Mouse (Mus musculus): Measurements from ENCODE around the gene Ppp1r9b. TPM values are rescaled to one million over a fixed set of nuclear protein-coding genes. Genes with fewer than 3 reads are reported as not detected.
A peak's percentile ranks its signal among the peaks of the same experiment; 100 is the strongest.

Gene Ppp1r9b
- polyA plus RNA-seq, 1 experiment from 2014 or later, result 19.3 TPM

GRCm38 (mm10) chr11:95001584-95002347, 10.9 kb downstream of the Ppp1r9b start:
- no peaks in the 10 kb centered on the region for H3K27me3 ChIP-seq
- no peak overlapping the region for H3K4me3 ChIP-seq
- peaks cover 63% of the 10 kb centered on the region for H3K4me1 ChIP-seq (replicated peaks)
- H3K27ac ChIP-seq (replicated peaks), result no peak overlapping the region
- H3K4me2 ChIP-seq, result no peak overlapping the region
- 86% methylated on average over 21 of the region's 21 CpGs for WGBS
- H3K9me3 ChIP-seq, result no peaks in the 10 kb centered on the region
- peaks cover 92% of the 10 kb centered on the region for H3K36me3 ChIP-seq
- H3K9ac ChIP-seq, result no peak overlapping the region
- ATAC-seq (ENCODE audit: low read depth), result no peak

DNA sequence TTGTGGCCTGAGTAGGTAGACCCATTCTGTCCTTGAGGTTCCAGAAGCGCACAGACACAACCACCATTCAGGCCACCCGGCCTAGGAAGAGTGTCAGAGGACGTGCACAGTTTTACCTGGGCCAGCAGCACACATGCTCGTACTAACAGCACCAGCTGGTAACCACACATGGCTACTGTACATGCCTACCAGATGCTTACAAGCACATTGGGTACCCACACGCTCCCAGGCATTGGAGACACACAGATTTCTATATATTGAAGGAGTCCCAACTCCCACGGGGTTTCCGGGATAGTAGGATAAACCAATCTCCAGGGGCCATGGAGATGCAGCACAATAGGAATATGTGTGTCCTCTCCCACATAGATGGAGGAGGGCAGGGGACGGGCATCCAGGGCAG, 11.9 kb downstream of the Ppp1r9b start:
- H3K4me1 ChIP-seq (replicated peaks), result peaks cover 63% of the 10 kb centered on the region
- no peaks in the 10 kb centered on the region for H3K9me3 ChIP-seq
- 95% methylated on average over 8 of the region's 8 CpGs for WGBS
- H3K36me3 ChIP-seq, result peaks cover 83% of the 10 kb centered on the region
- no peak for ATAC-seq (ENCODE audit: low read depth)
- no peaks in the 10 kb centered on the region for H3K27me3 ChIP-seq
- no peak overlapping the region for H3K4me3 ChIP-seq
- H3K4me2 ChIP-seq, result no peak overlapping the region
- H3K27ac ChIP-seq (replicated peaks), result no peak overlapping the region
- no peak overlapping the region for H3K9ac ChIP-seq

DNA sequence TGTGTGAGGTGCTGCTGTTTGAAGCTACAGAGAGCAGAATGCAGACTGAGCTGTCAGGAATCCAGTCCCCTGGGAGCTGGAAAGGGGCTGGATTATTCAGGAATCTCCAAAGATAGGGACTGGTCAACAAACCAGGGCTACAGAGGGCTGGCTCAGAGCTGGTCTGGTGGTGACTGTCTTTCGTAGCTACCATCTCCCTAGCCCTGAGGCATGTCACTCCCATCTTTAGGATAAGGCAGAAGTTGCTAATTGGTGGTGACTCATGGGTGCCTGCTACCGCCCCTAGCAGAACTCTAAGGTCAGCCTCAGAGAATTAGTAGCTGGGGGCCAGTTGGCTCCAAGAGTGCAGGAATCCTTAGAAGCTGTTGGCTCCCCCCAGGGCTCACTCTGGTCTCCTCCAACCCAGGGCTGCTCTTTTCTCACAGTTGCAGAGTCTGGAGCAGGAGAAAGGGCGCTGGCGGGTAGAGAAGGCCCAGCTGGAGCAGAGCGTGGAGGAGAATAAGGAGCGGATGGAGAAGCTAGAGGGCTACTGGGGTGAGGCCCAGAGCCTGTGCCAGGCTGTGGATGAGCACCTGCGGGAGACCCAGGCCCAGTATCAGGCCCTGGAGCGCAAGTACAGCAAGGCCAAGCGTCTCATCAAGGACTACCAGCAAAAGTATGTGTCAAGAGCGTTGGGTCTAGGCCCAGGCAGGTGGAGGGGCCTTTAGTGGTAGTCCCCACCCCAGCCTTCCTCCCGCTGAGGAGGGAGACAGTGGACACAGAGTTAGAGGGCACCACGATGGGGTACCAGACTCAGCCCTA, 13.5 kb downstream of the Ppp1r9b start:
- Histone ChIP-seq H3K9ac (no peak overlapping the region; the same call in 1 of the 2 replicates), H3K4me1 (replicated peaks) (peaks cover 64% of the 10 kb centered on the region), H3K27ac (replicated peaks) (peak overlapping the region; percentile 52), H3K4me2 (no peak overlapping the region), H3K4me3 (no peak overlapping the region), H3K9me3 (no peaks in the 10 kb centered on the region), H3K27me3 (no peaks in the 10 kb centered on the region), H3K36me3 (peaks cover 67% of the 10 kb centered on the region)
- WGBS, result 88% methylated on average over 12 of the region's 12 CpGs
- no peak for ATAC-seq (ENCODE audit: low read depth)

DNA sequence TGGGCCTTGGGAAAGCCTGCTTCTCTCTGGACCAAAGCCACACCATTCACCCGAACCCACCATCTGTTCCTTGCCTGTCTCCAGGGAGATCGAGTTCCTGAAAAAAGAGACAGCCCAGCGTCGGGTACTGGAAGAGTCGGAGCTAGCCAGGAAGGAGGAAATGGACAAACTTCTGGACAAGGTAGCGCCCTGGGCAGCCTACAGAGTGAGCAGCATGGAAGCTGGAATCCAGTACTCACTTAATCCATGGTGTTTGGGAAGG, 14.0 kb downstream of the Ppp1r9b start:
- WGBS, result 65% methylated on average over 6 of the region's 6 CpGs
- Histone ChIP-seq H3K9ac (no peak overlapping the region; the same call in 1 of the 2 replicates), H3K27ac (replicated peaks) (no peak overlapping the region), H3K4me3 (no peak overlapping the region), H3K27me3 (no peaks in the 10 kb centered on the region), H3K9me3 (no peaks in the 10 kb centered on the region), H3K4me1 (replicated peaks) (peaks cover 60% of the 10 kb centered on the region), H3K4me2 (no peak overlapping the region), H3K36me3 (peaks cover 63% of the 10 kb centered on the region)
- no peak for ATAC-seq (ENCODE audit: low read depth)

DNA sequence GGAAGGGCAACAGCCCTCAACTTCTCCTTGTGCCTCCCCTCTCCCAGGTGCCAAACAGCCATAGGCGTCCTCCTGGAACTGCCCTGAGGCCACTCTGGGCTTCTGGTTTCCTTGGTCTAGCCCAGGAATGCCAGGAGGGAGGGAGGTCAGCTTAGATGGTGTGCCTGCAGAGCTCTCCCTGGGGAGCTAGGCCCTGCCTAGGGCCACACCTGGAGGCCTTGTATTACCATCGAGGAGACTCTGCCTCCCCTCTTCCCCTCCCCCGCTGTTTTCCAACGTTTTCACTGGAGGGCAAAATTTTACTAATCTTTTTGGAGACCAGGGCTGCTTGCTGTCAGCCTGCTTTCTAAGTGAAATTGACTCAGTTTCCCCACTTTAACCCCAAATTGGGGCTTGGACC, 15.2 kb downstream of the Ppp1r9b start:
- no peak for ATAC-seq (ENCODE audit: low read depth)

DNA sequence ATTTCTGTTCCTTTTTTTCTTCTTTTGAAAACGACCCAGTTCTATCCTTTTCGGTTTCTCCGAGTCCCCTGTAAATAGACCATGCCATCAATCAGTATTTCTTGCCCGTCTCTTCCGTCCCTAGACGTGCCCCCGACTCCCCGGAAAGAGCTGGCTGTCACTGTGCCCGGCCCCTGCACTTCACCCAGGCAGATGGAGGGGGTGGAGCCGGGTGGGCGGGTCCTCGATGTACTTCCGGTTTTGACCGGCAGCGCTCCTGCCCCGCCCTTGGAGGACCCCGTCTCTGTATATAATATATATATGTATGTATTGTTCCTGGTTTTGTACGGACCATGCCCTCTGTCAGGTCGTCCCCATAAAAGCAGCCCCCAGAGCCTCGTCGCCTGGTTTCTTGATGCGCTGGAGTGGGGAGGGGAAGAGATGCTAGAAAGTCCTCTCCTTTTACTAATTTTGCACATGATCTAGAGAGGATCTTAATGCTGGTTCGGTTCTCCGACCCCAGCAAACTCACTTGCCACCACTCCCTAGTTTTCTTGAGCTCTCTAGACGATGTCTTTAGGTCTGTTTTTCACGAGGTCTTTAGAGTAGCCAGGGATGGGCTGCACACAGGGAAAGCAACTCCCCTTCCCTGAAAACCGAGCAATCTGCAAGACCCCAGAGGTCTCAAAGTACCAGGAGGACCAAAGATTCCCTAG, 15.8 kb downstream of the Ppp1r9b start:
- Histone ChIP-seq H3K27ac (replicated peaks) (peak overlapping the region; percentile 98), H3K4me2 (peak overlapping the region; percentile 70), H3K36me3 (peaks cover 45% of the 10 kb centered on the region), H3K9ac (peak overlapping the region; percentile 66), H3K27me3 (no peaks in the 10 kb centered on the region), H3K4me3 (peak overlapping the region; percentile 32), H3K4me1 (replicated peaks) (peaks cover 52% of the 10 kb centered on the region), H3K9me3 (no peaks in the 10 kb centered on the region)
- ATAC-seq (ENCODE audit: low read depth), result peak; percentile 55
- WGBS, result 2% methylated on average over 27 of the region's 27 CpGs

More for the DNA sequence above, 15.2 kb downstream of the Ppp1r9b start:
- H3K9ac ChIP-seq, result peak overlapping the region; percentile 66
- H3K27me3 ChIP-seq, result no peaks in the 10 kb centered on the region
- peaks cover 51% of the 10 kb centered on the region for H3K36me3 ChIP-seq
- peak overlapping the region; percentile 98 for H3K27ac ChIP-seq (replicated peaks)
- H3K4me1 ChIP-seq (replicated peaks), result peaks cover 51% of the 10 kb centered on the region
- peak overlapping the region; percentile 70 for H3K4me2 ChIP-seq
- H3K9me3 ChIP-seq, result no peaks in the 10 kb centered on the region
- peak overlapping the region; percentile 32 for H3K4me3 ChIP-seq
- 35% methylated on average over 4 of the region's 4 CpGs for WGBS

DNA sequence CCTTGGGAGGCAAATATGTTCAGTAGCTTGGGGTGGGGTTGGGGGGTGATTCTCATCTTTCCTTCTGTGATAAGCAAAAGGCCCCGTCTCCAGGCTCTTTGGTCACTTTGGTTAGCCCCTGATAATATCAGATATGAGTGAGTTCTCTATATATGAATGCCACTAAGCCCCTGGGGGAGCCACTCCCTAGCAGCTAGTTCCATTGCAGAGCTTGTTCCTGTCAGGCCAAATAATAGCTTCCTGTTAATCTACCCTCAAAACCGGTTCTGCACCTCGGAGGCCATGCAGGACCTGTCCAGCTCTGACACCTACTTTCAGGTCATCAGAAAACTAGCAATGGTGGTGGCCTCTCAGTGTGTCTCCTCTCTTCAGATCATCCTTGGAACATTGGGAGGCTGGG, 16.6 kb downstream of the Ppp1r9b start:
- H3K36me3 ChIP-seq, result peaks cover 37% of the 10 kb centered on the region
- H3K9ac ChIP-seq, result no peak overlapping the region; the same call in 1 of the 2 replicates
- WGBS, result 76% methylated on average over 3 of the region's 3 CpGs
- no peaks in the 10 kb centered on the region for H3K27me3 ChIP-seq
- peak overlapping the region; percentile 70 for H3K4me2 ChIP-seq
- peaks cover 57% of the 10 kb centered on the region for H3K4me1 ChIP-seq (replicated peaks)
- no peaks in the 10 kb centered on the region for H3K9me3 ChIP-seq
- peak overlapping the region; percentile 98 for H3K27ac ChIP-seq (replicated peaks)
- H3K4me3 ChIP-seq, result 0 out of 2 replicates have a peak overlapping the region, but pooled peaks have one; percentile 32
- ATAC-seq (ENCODE audit: low read depth), result no peak

DNA sequence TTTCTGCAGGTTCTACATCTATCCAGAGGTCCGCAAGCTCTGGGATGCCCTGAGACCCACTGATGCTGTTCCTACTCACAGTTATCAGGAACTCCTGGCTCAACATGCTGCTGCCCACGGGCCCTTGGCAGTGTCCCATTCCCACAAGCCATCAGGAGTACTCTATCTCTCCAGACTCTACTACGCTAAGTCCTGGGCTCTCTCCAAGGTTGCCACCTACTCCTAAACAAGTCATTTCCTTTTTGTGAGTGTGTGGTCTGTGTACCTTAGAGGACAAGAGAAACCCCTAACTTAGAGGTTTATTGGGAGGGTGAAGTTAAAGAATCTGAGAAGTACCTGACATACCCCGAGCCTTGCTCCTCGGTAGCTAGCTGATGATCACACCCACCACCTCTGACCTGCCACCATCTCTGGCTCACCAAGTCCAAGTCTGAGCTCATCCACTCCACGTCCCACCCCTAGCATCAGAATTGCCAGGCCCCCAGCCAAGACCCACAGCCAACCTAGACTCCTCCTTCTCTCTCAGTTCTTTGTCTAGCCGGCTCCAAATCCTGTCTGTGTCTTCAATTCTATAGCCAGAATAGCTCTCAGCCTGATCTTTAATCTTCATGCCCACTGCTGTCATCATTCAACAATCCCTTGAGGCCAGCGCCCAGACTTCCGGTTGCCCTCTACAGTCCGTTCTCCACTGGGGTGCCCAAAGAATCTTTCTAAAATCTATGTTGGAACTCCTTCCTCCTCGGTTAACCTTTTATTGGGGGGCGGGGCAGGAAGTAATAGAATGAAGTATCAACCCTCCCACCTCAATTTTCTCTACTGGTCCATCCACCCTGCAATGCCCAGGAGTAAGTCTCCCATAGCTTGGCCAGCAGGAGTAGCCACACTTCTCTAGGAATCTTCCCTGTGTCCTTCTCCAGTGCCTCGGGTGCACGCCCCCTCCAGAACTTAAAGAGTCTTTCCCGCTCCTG, 18.1 kb downstream of the Ppp1r9b start:
- Histone ChIP-seq H3K4me3 (peak overlapping the region; percentile 96), H3K4me2 (peak overlapping the region; percentile 72), H3K9ac (peak overlapping the region; percentile 99), H3K27me3 (no peaks in the 10 kb centered on the region), H3K4me1 (replicated peaks) (peaks cover 70% of the 10 kb centered on the region), H3K36me3 (peaks cover 22% of the 10 kb centered on the region), H3K27ac (replicated peaks) (peak overlapping the region; percentile 98), H3K9me3 (no peaks in the 10 kb centered on the region)
- 35% methylated on average over 15 of the region's 15 CpGs for WGBS
- ATAC-seq (ENCODE audit: low read depth), result peak; percentile 1; the same call in 1 of the 2 replicates

DNA sequence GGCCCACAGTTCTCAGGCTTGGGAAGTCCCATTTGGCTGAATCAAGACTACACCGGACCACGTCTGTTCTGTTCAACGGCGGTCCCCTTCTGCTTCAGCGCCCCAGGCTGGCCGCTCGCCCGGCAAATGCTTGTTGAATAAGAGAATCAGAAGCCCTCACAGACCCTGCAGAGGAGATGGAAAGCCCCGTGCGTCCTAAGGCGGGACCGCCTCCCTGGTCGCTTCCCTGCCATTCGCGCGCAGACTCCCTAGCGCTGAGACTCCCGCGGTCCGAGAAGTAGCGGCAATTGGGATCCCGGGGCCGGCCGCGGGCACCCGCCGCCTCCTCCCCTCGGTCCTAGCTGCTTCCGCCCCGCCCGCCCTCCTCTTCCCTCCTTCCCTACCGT, 18.8 kb downstream of the Ppp1r9b start, which contains the start of gene Samd14:
Samd14 (plus strand) TSS at position 251 of the 386 bp plus-strand sequence.
- H3K4me1 ChIP-seq (replicated peaks), result peaks cover 77% of the 10 kb centered on the region
- peak within 1 kb of the TSS; percentile 72 for H3K4me2 ChIP-seq
- H3K27ac ChIP-seq (replicated peaks), result peak within 1 kb of the TSS; percentile 98
- peak; percentile 70 for ATAC-seq (ENCODE audit: low read depth)
- H3K9ac ChIP-seq, result peak within 1 kb of the TSS; percentile 99
- H3K4me3 ChIP-seq, result peak within 1 kb of the TSS; percentile 96
- H3K27me3 ChIP-seq, result no peaks in the 10 kb centered on the region
- no peaks in the 10 kb centered on the region for H3K9me3 ChIP-seq
- under 1% methylated on average over 30 of the region's 32 CpGs for WGBS
- peaks cover 19% of the 10 kb centered on the region for H3K36me3 ChIP-seq

GRCm38 (mm10) chr11:95010141-95010739, 19.4 kb downstream of the Ppp1r9b start:
- WGBS, result 2% methylated on average over 32 of the region's 40 CpGs
- Histone ChIP-seq H3K9me3 (no peaks in the 10 kb centered on the region), H3K9ac (peak overlapping the region; percentile 99), H3K4me3 (peak overlapping the region; percentile 96), H3K27ac (replicated peaks) (peak overlapping the region; percentile 98), H3K4me2 (peak overlapping the region; percentile 72), H3K4me1 (replicated peaks) (peaks cover 83% of the 10 kb centered on the region), H3K36me3 (peaks cover 19% of the 10 kb centered on the region), H3K27me3 (no peaks in the 10 kb centered on the region)
- ATAC-seq (ENCODE audit: low read depth), result peak; percentile 62

Measured in neural tube, embryonic 13.5 days (tissue).